Mouse (Mus musculus): ENCODE data around the gene C2cd4a. TPM values are rescaled to one million over a fixed set of nuclear protein-coding genes. Genes with fewer than 3 reads are reported as not detected.

Gene C2cd4a
- polyA plus RNA-seq, 1 experiment from 2014 or later, result 0.09 TPM

- H3K27me3 ChIP-seq, result no peaks in the 10 kb centered on the region
- H3K36me3 ChIP-seq, result peaks cover 11% of the 10 kb centered on the region
- WGBS, result 78% methylated on average over 4 of the region's 4 CpGs
- H3K27ac ChIP-seq, result no peak overlapping the region
- no peaks in the 10 kb centered on the region for H3K4me1 ChIP-seq (replicated peaks)
- no peak overlapping the region for H3K4me3 ChIP-seq
- no peaks in the 10 kb centered on the region for H3K9me3 ChIP-seq (replicated peaks)
- H3K9ac ChIP-seq, result no peak overlapping the region
- no peak overlapping the region for H3K4me2 ChIP-seq
- no peak for ATAC-seq (replicated peaks; ENCODE audit: insufficient number of reproducible peaks, insufficient read depth, low FRiP score, low read depth)
These were observed 19.0 kb upstream of the C2cd4a start for GRCm38 (mm10) chr9:67851150-67851549.

GRCm38 (mm10) chr9:67849846-67850245 is 17.7 kb upstream of the C2cd4a start:
- H3K9ac ChIP-seq, result no peak overlapping the region
- 87% methylated on average over 3 of the region's 3 CpGs for WGBS
- H3K4me3 ChIP-seq, result no peak overlapping the region
- no peak for ATAC-seq (replicated peaks; ENCODE audit: insufficient number of reproducible peaks, insufficient read depth, low FRiP score, low read depth)
- no peaks in the 10 kb centered on the region; the same call in 1 of the 2 replicates for H3K4me1 ChIP-seq (replicated peaks)
- no peak overlapping the region for H3K4me2 ChIP-seq
- no peaks in the 10 kb centered on the region for H3K27me3 ChIP-seq
- peaks cover 6% of the 10 kb centered on the region for H3K36me3 ChIP-seq
- H3K9me3 ChIP-seq (replicated peaks), result no peaks in the 10 kb centered on the region
- no peak overlapping the region for H3K27ac ChIP-seq

GRCm38 (mm10) chr9:67849397-67849796 is 17.3 kb upstream of the C2cd4a start:
- no peaks in the 10 kb centered on the region for H3K27me3 ChIP-seq
- no peak overlapping the region for H3K4me3 ChIP-seq
- 71% methylated on average over 12 of the region's 12 CpGs for WGBS
- H3K4me1 ChIP-seq (replicated peaks), result no peaks in the 10 kb centered on the region; the same call in 1 of the 2 replicates
- H3K9ac ChIP-seq, result no peak overlapping the region
- ATAC-seq (replicated peaks; ENCODE audit: insufficient number of reproducible peaks, insufficient read depth, low FRiP score, low read depth), result no peak
- no peak overlapping the region for H3K27ac ChIP-seq
- no peaks in the 10 kb centered on the region for H3K9me3 ChIP-seq (replicated peaks)
- no peak overlapping the region for H3K4me2 ChIP-seq
- peaks cover 4% of the 10 kb centered on the region; the same call in 1 of the 2 replicates for H3K36me3 ChIP-seq

- ATAC-seq (replicated peaks; ENCODE audit: insufficient number of reproducible peaks, insufficient read depth, low FRiP score, low read depth), result no peak
- H3K9me3 ChIP-seq (replicated peaks), result no peaks in the 10 kb centered on the region
- H3K4me2 ChIP-seq, result no peak overlapping the region
- H3K4me1 ChIP-seq (replicated peaks), result no peaks in the 10 kb centered on the region; the same call in 1 of the 2 replicates
- no peaks in the 10 kb centered on the region for H3K27me3 ChIP-seq
- no peaks in the 10 kb centered on the region for H3K36me3 ChIP-seq
- H3K27ac ChIP-seq, result no peak overlapping the region
- no peak overlapping the region for H3K4me3 ChIP-seq
- no peak overlapping the region for H3K9ac ChIP-seq
- WGBS, result 93% methylated on average over 3 of the region's 3 CpGs
These were observed 15.5 kb upstream of the C2cd4a start for GRCm38 (mm10) chr9:67847606-67848005.

- Histone ChIP-seq H3K27me3 (no peaks in the 10 kb centered on the region), H3K9ac (no peak overlapping the region), H3K36me3 (no peaks in the 10 kb centered on the region), H3K9me3 (replicated peaks) (no peaks in the 10 kb centered on the region), H3K4me3 (no peak overlapping the region), H3K27ac (no peak overlapping the region), H3K4me1 (replicated peaks) (peaks cover 10% of the 10 kb centered on the region; the same call in 1 of the 2 replicates), H3K4me2 (no peak overlapping the region)
- no peak for ATAC-seq (replicated peaks; ENCODE audit: insufficient number of reproducible peaks, insufficient read depth, low FRiP score, low read depth)
- 89% methylated on average over 2 of the region's 2 CpGs for WGBS
These were observed 14.0 kb upstream of the C2cd4a start for GRCm38 (mm10) chr9:67846089-67846488.

GRCm38 (mm10) chr9:67845648-67846047 is 13.5 kb upstream of the C2cd4a start:
- WGBS, result 67% methylated on average over 5 of the region's 5 CpGs

GRCm38 (mm10) chr9:67845012-67845411 is 12.9 kb upstream of the C2cd4a start:
- H3K9me3 ChIP-seq (replicated peaks), result no peaks in the 10 kb centered on the region
- H3K27ac ChIP-seq, result no peak overlapping the region
- H3K4me3 ChIP-seq, result no peak overlapping the region
- no peaks in the 10 kb centered on the region for H3K36me3 ChIP-seq
- 77% methylated on average over 4 of the region's 4 CpGs for WGBS
- H3K4me1 ChIP-seq (replicated peaks), result peaks cover 15% of the 10 kb centered on the region; the same call in 1 of the 2 replicates
- no peak overlapping the region for H3K9ac ChIP-seq
- H3K27me3 ChIP-seq, result no peaks in the 10 kb centered on the region
- no peak for ATAC-seq (replicated peaks; ENCODE audit: insufficient number of reproducible peaks, insufficient read depth, low FRiP score, low read depth)
- H3K4me2 ChIP-seq, result no peak overlapping the region

More at GRCm38 (mm10) chr9:67845648-67846047, 13.5 kb upstream of the C2cd4a start:
- Histone ChIP-seq H3K4me1 (replicated peaks) (peaks cover 14% of the 10 kb centered on the region; the same call in 1 of the 2 replicates), H3K27ac (no peak overlapping the region), H3K27me3 (no peaks in the 10 kb centered on the region), H3K4me2 (no peak overlapping the region), H3K4me3 (no peak overlapping the region), H3K9me3 (replicated peaks) (no peaks in the 10 kb centered on the region), H3K9ac (no peak overlapping the region), H3K36me3 (no peaks in the 10 kb centered on the region)
- no peak for ATAC-seq (replicated peaks; ENCODE audit: insufficient number of reproducible peaks, insufficient read depth, low FRiP score, low read depth)

GRCm38 (mm10) chr9:67842797-67843196 is 10.7 kb upstream of the C2cd4a start:
- peaks cover 15% of the 10 kb centered on the region; the same call in 1 of the 2 replicates for H3K4me1 ChIP-seq (replicated peaks)
- H3K27me3 ChIP-seq, result no peaks in the 10 kb centered on the region
- 39% methylated on average over 5 of the region's 5 CpGs for WGBS
- no peaks in the 10 kb centered on the region for H3K36me3 ChIP-seq
- H3K4me3 ChIP-seq, result no peak overlapping the region
- no peaks in the 10 kb centered on the region for H3K9me3 ChIP-seq (replicated peaks)
- no peak overlapping the region for H3K27ac ChIP-seq
- no peak overlapping the region for H3K9ac ChIP-seq
- H3K4me2 ChIP-seq, result no peak overlapping the region
- no peak for ATAC-seq (replicated peaks; ENCODE audit: insufficient number of reproducible peaks, insufficient read depth, low FRiP score, low read depth)

- Histone ChIP-seq H3K27me3 (no peaks in the 10 kb centered on the region), H3K4me1 (replicated peaks) (peaks cover 15% of the 10 kb centered on the region; the same call in 1 of the 2 replicates), H3K36me3 (no peaks in the 10 kb centered on the region), H3K9me3 (replicated peaks) (no peaks in the 10 kb centered on the region), H3K27ac (peak within 1 kb of the TSS; percentile 76), H3K9ac (peak within 1 kb of the TSS; percentile 77), H3K4me3 (peak within 1 kb of the TSS; percentile 94), H3K4me2 (peak within 1 kb of the TSS; percentile 85)
- WGBS, result under 1% methylated on average over 41 of the region's 53 CpGs
- ATAC-seq (replicated peaks; ENCODE audit: insufficient number of reproducible peaks, insufficient read depth, low FRiP score, low read depth), result peak; percentile 98
These were observed 8.1 kb upstream of the C2cd4a start, which contains the start of gene Vps13c for GRCm38 (mm10) chr9:67839981-67840859. Gene Vps13c, plus strand, starts transcription at chr9:67840396.

GRCm38 (mm10) chr9:67837311-67837710 is 5.2 kb upstream of the C2cd4a start:
- no peak overlapping the region for H3K4me2 ChIP-seq
- no peak for ATAC-seq (replicated peaks; ENCODE audit: insufficient number of reproducible peaks, insufficient read depth, low FRiP score, low read depth)
- H3K9ac ChIP-seq, result no peak overlapping the region
- H3K36me3 ChIP-seq, result no peaks in the 10 kb centered on the region
- H3K27me3 ChIP-seq, result peaks cover 16% of the 10 kb centered on the region
- no peak overlapping the region for H3K27ac ChIP-seq
- WGBS, result 79% methylated on average over 2 of the region's 2 CpGs
- no peaks in the 10 kb centered on the region for H3K9me3 ChIP-seq (replicated peaks)
- H3K4me1 ChIP-seq (replicated peaks), result peaks cover 15% of the 10 kb centered on the region
- H3K4me3 ChIP-seq, result no peak overlapping the region

GRCm38 (mm10) chr9:67834535-67834934 is 2.4 kb upstream of the C2cd4a start:
- WGBS, result 79% methylated on average over 5 of the region's 5 CpGs
- H3K9me3 ChIP-seq (replicated peaks), result no peaks in the 10 kb centered on the region
- no peak overlapping the region for H3K4me2 ChIP-seq
- H3K4me1 ChIP-seq (replicated peaks), result peaks cover 20% of the 10 kb centered on the region
- ATAC-seq (replicated peaks; ENCODE audit: insufficient number of reproducible peaks, insufficient read depth, low FRiP score, low read depth), result no peak
- H3K27me3 ChIP-seq, result peaks cover 43% of the 10 kb centered on the region
- no peaks in the 10 kb centered on the region for H3K36me3 ChIP-seq
- no peak overlapping the region for H3K4me3 ChIP-seq
- no peak overlapping the region for H3K27ac ChIP-seq
- no peak overlapping the region for H3K9ac ChIP-seq
